Mouse (Mus musculus): ENCODE measurements around the gene Ankrd13a. TPM values are rescaled to one million over a fixed set of nuclear protein-coding genes. Genes with fewer than 3 reads are reported as not detected.

The Ankrd13a gene
- polyA plus RNA-seq, 1 experiment from 2014 or later: 40.2 TPM

GRCm38 (mm10) chr5:114771796-114772195 lies 2.7 kb upstream of the Ankrd13a start:
- H3K4me1 ChIP-seq: peaks cover 33% of the 10 kb centered on the region
- ATAC-seq (ENCODE audit: low FRiP score, low read depth): no peak
- no peaks in the 10 kb centered on the region for H3K27me3 ChIP-seq
- H3K36me3 ChIP-seq: no peaks in the 10 kb centered on the region
- 74% methylated on average over 8 of the region's 8 CpGs for WGBS
- no peaks in the 10 kb centered on the region for H3K9me3 ChIP-seq
- peak overlapping the region; percentile 100 for H3K4me3 ChIP-seq
- H3K4me2 ChIP-seq (replicated peaks): peak overlapping the region; percentile 93
- H3K27ac ChIP-seq: no peak overlapping the region
- H3K9ac ChIP-seq: peak overlapping the region; percentile 94

GRCm38 (mm10) chr5:114772456-114773203 lies 1.8 kb upstream of the Ankrd13a start:
- Histone ChIP-seq H3K4me1 (peaks cover 33% of the 10 kb centered on the region), H3K9ac (peak overlapping the region; percentile 94), H3K36me3 (no peaks in the 10 kb centered on the region), H3K9me3 (no peaks in the 10 kb centered on the region), H3K4me3 (peak overlapping the region; percentile 100), H3K27me3 (no peaks in the 10 kb centered on the region), H3K27ac (peak overlapping the region; percentile 72; the same call in 1 of the 2 replicates), H3K4me2 (replicated peaks) (peak overlapping the region; percentile 93)
- WGBS: 2% methylated on average over 35 of the region's 57 CpGs
- peak; percentile 35 for ATAC-seq (ENCODE audit: low FRiP score, low read depth)

- H3K36me3 ChIP-seq: no peaks in the 10 kb centered on the region
- peak overlapping the region; percentile 91 for H3K27ac ChIP-seq
- H3K4me3 ChIP-seq: peak overlapping the region; percentile 100
- no peaks in the 10 kb centered on the region for H3K27me3 ChIP-seq
- H3K9ac ChIP-seq: peak overlapping the region; percentile 95
- peak; percentile 81 for ATAC-seq (ENCODE audit: low FRiP score, low read depth)
- WGBS: 0% methylated on average over 47 of the region's 52 CpGs
- peaks cover 33% of the 10 kb centered on the region for H3K4me1 ChIP-seq
- H3K4me2 ChIP-seq (replicated peaks): peak overlapping the region; percentile 93
- no peaks in the 10 kb centered on the region for H3K9me3 ChIP-seq
These were observed 1.2 kb upstream of the Ankrd13a start for GRCm38 (mm10) chr5:114773211-114773710.

GRCm38 (mm10) chr5:114773780-114774179 lies 697 bp upstream of the Ankrd13a start:
- H3K4me3 ChIP-seq: peak overlapping the region; percentile 100
- no peaks in the 10 kb centered on the region for H3K36me3 ChIP-seq
- no peaks in the 10 kb centered on the region for H3K9me3 ChIP-seq
- peaks cover 33% of the 10 kb centered on the region for H3K4me1 ChIP-seq
- peak overlapping the region; percentile 91 for H3K27ac ChIP-seq
- 3% methylated on average over 11 of the region's 11 CpGs for WGBS
- ATAC-seq (ENCODE audit: low FRiP score, low read depth): no peak
- H3K27me3 ChIP-seq: no peaks in the 10 kb centered on the region
- peak overlapping the region; percentile 93 for H3K4me2 ChIP-seq (replicated peaks)
- H3K9ac ChIP-seq: peak overlapping the region; percentile 95

- Histone ChIP-seq H3K36me3 (no peaks in the 10 kb centered on the region), H3K27ac (peak within 1 kb of the TSS; percentile 91), H3K9ac (peak within 1 kb of the TSS; percentile 95), H3K4me1 (peaks cover 33% of the 10 kb centered on the region), H3K27me3 (no peaks in the 10 kb centered on the region), H3K9me3 (no peaks in the 10 kb centered on the region), H3K4me3 (peak within 1 kb of the TSS; percentile 100), H3K4me2 (replicated peaks) (peak within 1 kb of the TSS; percentile 93)
- whole genome bisulfite sequencing: under 1% methylated on average over 55 of the region's 63 CpGs
- ATAC-seq (ENCODE audit: low FRiP score, low read depth): no peak
These were observed 841 bp downstream of the Ankrd13a start, which contains the start of gene Git2 for GRCm38 (mm10) chr5:114775056-114775979. Gene Git2 (minus strand): TSS chr5:114775517.

GRCm38 (mm10) chr5:114776174-114776573 lies 1.7 kb downstream of the Ankrd13a start:
- no peak for ATAC-seq (ENCODE audit: low FRiP score, low read depth)
- peak overlapping the region; percentile 100 for H3K4me3 ChIP-seq
- no peaks in the 10 kb centered on the region for H3K36me3 ChIP-seq
- no peak overlapping the region for H3K27ac ChIP-seq
- peaks cover 26% of the 10 kb centered on the region for H3K4me1 ChIP-seq
- H3K9me3 ChIP-seq: no peaks in the 10 kb centered on the region
- H3K4me2 ChIP-seq (replicated peaks): peak overlapping the region; percentile 93
- peak overlapping the region; percentile 95 for H3K9ac ChIP-seq
- 74% methylated on average over 7 of the region's 7 CpGs for WGBS
- H3K27me3 ChIP-seq: no peaks in the 10 kb centered on the region

GRCm38 (mm10) chr5:114779956-114780489 lies 5.5 kb downstream of the Ankrd13a start:
- H3K27ac ChIP-seq: no peak overlapping the region
- ATAC-seq (ENCODE audit: low FRiP score, low read depth): no peak
- no peaks in the 10 kb centered on the region for H3K27me3 ChIP-seq
- H3K9ac ChIP-seq: no peak overlapping the region
- no peak overlapping the region for H3K4me2 ChIP-seq (replicated peaks)
- peaks cover 15% of the 10 kb centered on the region for H3K4me1 ChIP-seq
- H3K4me3 ChIP-seq: no peak overlapping the region
- no peaks in the 10 kb centered on the region for H3K9me3 ChIP-seq
- WGBS: 68% methylated on average over 7 of the region's 7 CpGs
- no peaks in the 10 kb centered on the region for H3K36me3 ChIP-seq

GRCm38 (mm10) chr5:114780912-114781311 lies 6.4 kb downstream of the Ankrd13a start:
- Histone ChIP-seq H3K4me3 (no peak overlapping the region), H3K27me3 (no peaks in the 10 kb centered on the region), H3K9ac (no peak overlapping the region), H3K4me2 (replicated peaks) (no peak overlapping the region), H3K9me3 (no peaks in the 10 kb centered on the region), H3K36me3 (peaks cover 3% of the 10 kb centered on the region; the same call in 1 of the 2 replicates), H3K27ac (no peak overlapping the region), H3K4me1 (peaks cover 7% of the 10 kb centered on the region)
- WGBS: 87% methylated on average over 7 of the region's 7 CpGs
- ATAC-seq (ENCODE audit: low FRiP score, low read depth): no peak

- Histone ChIP-seq H3K9me3 (no peaks in the 10 kb centered on the region), H3K27ac (no peak overlapping the region), H3K36me3 (peaks cover 22% of the 10 kb centered on the region), H3K4me3 (no peak overlapping the region), H3K9ac (no peak overlapping the region), H3K27me3 (no peaks in the 10 kb centered on the region), H3K4me1 (no peaks in the 10 kb centered on the region), H3K4me2 (replicated peaks) (no peak overlapping the region)
- WGBS: 86% methylated on average over 9 of the region's 9 CpGs
- ATAC-seq (ENCODE audit: low FRiP score, low read depth): no peak
These were observed 8.5 kb downstream of the Ankrd13a start for GRCm38 (mm10) chr5:114782991-114783390.

- ATAC-seq (ENCODE audit: low FRiP score, low read depth): no peak
- H3K36me3 ChIP-seq: peaks cover 26% of the 10 kb centered on the region
- H3K9ac ChIP-seq: no peak overlapping the region; the same call in 1 of the 2 replicates
- H3K9me3 ChIP-seq: no peaks in the 10 kb centered on the region
- no peaks in the 10 kb centered on the region for H3K4me1 ChIP-seq
- H3K4me2 ChIP-seq (replicated peaks): no peak overlapping the region
- H3K27ac ChIP-seq: no peak overlapping the region
- 86% methylated on average over 12 of the region's 12 CpGs for WGBS
- H3K4me3 ChIP-seq: no peak overlapping the region
- H3K27me3 ChIP-seq: no peaks in the 10 kb centered on the region
These were observed 9.1 kb downstream of the Ankrd13a start for GRCm38 (mm10) chr5:114783405-114784163.

GRCm38 (mm10) chr5:114784622-114785165 lies 10.2 kb downstream of the Ankrd13a start:
- Histone ChIP-seq H3K9me3 (no peaks in the 10 kb centered on the region), H3K4me3 (no peak overlapping the region), H3K4me2 (replicated peaks) (no peak overlapping the region), H3K4me1 (no peaks in the 10 kb centered on the region), H3K27ac (no peak overlapping the region), H3K36me3 (peaks cover 36% of the 10 kb centered on the region), H3K27me3 (no peaks in the 10 kb centered on the region), H3K9ac (no peak overlapping the region)
- 78% methylated on average over 16 of the region's 16 CpGs for WGBS
- no peak for ATAC-seq (ENCODE audit: low FRiP score, low read depth)

Measured in limb, embryonic 13.5 days (tissue).